Comparison of ENCODE assay signal across 26 mouse cellular contexts in the genomic region with DNA sequence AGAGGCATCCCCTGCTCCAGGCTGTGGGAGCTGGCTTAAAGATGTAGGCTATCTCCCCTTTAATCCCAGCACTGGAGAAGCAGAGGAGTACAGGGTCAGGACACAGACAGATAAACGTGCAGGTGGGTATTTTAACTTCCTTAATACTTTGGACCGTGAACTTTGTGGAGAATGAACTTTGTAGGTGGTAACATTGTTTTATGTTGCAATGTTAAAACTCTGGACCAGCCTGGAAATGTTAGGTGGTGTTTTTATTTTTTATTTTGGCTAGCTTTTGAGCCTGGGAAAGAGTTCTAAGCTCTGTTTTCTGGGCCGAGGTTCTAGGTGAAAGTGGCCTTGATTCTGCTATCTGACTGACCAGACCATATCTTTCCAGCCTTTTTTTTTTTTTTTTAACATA. TPM values are rescaled to one million over a fixed set of nuclear protein-coding genes. Genes with fewer than 3 reads are reported as not detected.
DNase-seq lines count a peak whose midpoint lies in the region; ATAC-seq and TF ChIP-seq lines count a peak whose summit lies in the region.
"Had no signal": no experiment of that assay in that cellular context is flagged by ENCODE, and none has a peak within 500 bp of the region (broad histone marks: within the 10 kb centered on the region; RNA-seq: fewer than 3 reads in every experiment).

No protein-coding gene starts in this region.

- no peaks in the 10 kb centered on the region for H3K27me3 ChIP-seq in hindbrain, embryonic 14.5 days (ENCODE audit: control insufficient read depth, insufficient read depth, low read length)
- H3K27me3 ChIP-seq in hindbrain, postnatal 0 days (ENCODE audit: insufficient read depth, low read length) = no peaks in the 10 kb centered on the region
- no peaks in the 10 kb centered on the region for H3K27me3 ChIP-seq in CH12.LX (replicated peaks)
- H3K27me3 ChIP-seq in liver, embryonic 14.5 days (ENCODE audit: control insufficient read depth, insufficient read depth, low read length) = no peaks in the 10 kb centered on the region
- H3K27me3 ChIP-seq: forebrain, embryonic 13.5 days; heart, embryonic 15.5 days; Patski had no signal

- H3K27ac ChIP-seq in hindbrain, embryonic 14.5 days = no peak overlapping the region
- H3K27ac ChIP-seq in hindbrain, postnatal 0 days = no peak overlapping the region
- H3K27ac ChIP-seq in CH12.LX (ENCODE audit: insufficient read depth, low read depth) = no peak overlapping the region
- no peak overlapping the region for H3K27ac ChIP-seq in liver, embryonic 14.5 days
- H3K27ac ChIP-seq: forebrain, embryonic 13.5 days; heart, embryonic 15.5 days; hindbrain, embryonic 10.5 days; left cerebral cortex, adult 2 months; limb, embryonic 10.5 days had no signal

- 0 out of 2 replicates have a peak overlapping the region, but pooled peaks have one; percentile 84 for H3K4me2 ChIP-seq in hindbrain, embryonic 14.5 days (replicated peaks)
- H3K4me2 ChIP-seq in hindbrain, postnatal 0 days (ENCODE audit: low read depth, low read length) = no peak overlapping the region
- peak overlapping the region; percentile 59 for H3K4me2 ChIP-seq in CH12.LX (ENCODE audit: insufficient read depth, low read depth, poor library complexity, severe bottlenecking)
- H3K4me2 ChIP-seq in liver, embryonic 14.5 days (ENCODE audit: low read depth) = peak overlapping the region; percentile 97

- H3K9me3 ChIP-seq in hindbrain, embryonic 14.5 days (ENCODE audit: control insufficient read depth, low read length) = no peaks in the 10 kb centered on the region
- no peaks in the 10 kb centered on the region for H3K9me3 ChIP-seq in hindbrain, postnatal 0 days (ENCODE audit: low read length)
- no peaks in the 10 kb centered on the region for H3K9me3 ChIP-seq in CH12.LX (replicated peaks; ENCODE audit: low read length)
- no peaks in the 10 kb centered on the region for H3K9me3 ChIP-seq in liver, embryonic 14.5 days (ENCODE audit: control insufficient read depth, low read length)
- H3K9me3 ChIP-seq: forebrain, embryonic 13.5 days; heart, embryonic 15.5 days; hindbrain, embryonic 10.5 days; limb, embryonic 10.5 days had no signal

- DNase-seq in hindbrain, embryonic 14.5 days (ENCODE audit: low spot score) = no peak
- no peak for DNase-seq in hindbrain, postnatal 0 days (ENCODE audit: low spot score)
- no peak for DNase-seq in CH12.LX (ENCODE audit: extremely low read depth)
- DNase-seq in adipocyte (ENCODE audit: low spot score) = peak; percentile 22
- DNase-seq in liver, embryonic 14.5 days (ENCODE audit: low read depth in 3 of 3, low spot score in 3 of 3) = no peak
- no peak for DNase-seq in layer of hippocampus, postnatal 10 days (ENCODE audit: low spot score in 2 of 2)
- no peak for DNase-seq in yolk sac, embryonic 10.5 days (ENCODE audit: low spot score)
- DNase-seq: adrenal gland, postnatal 14 days; kidney, adult 9 months; kidney, postnatal 25 days; lung, adult 2 months; thymus, adult 18-20 months had no signal

- in situ Hi-C loops in CH12.LX (cut with MboI; ENCODE audit: low pct_ligation_motif_present, low pct_unique_long_range_greater_than_20kb, low sequenced_read_pairs) = no loop called here

- TF ChIP-seq RAD21 in CH12.LX (IDR thresholded peaks at IDR 0.05; ENCODE audit: low read depth, low read length) = no peak

- no peak for TF ChIP-seq POLR2A in CH12.LX (IDR thresholded peaks at IDR 0.05; ENCODE audit: low read depth, low read length)

- H3K36me3 ChIP-seq in hindbrain, embryonic 14.5 days (replicated peaks; ENCODE audit: control insufficient read depth, insufficient read depth) = peaks cover 18% of the 10 kb centered on the region
- H3K36me3 ChIP-seq in hindbrain, postnatal 0 days (ENCODE audit: insufficient read depth, low read length) = peaks cover 15% of the 10 kb centered on the region
- H3K36me3 ChIP-seq in CH12.LX (replicated peaks in 1 of 2; ENCODE audit: control insufficient read depth in 1 of 2, insufficient read depth in 1 of 2, low read length in 1 of 2) = peaks cover 13 to 20% of the 10 kb centered on the region in 2 experiments
- H3K36me3 ChIP-seq in liver, embryonic 14.5 days (replicated peaks; ENCODE audit: control insufficient read depth, insufficient read depth, low read depth) = no peaks in the 10 kb centered on the region; the same call in 1 of the 2 replicates

- H3K9ac ChIP-seq in hindbrain, embryonic 14.5 days = no peak overlapping the region
- H3K9ac ChIP-seq in hindbrain, postnatal 0 days (replicated peaks; ENCODE audit: low read length) = no peak overlapping the region
- H3K9ac ChIP-seq in CH12.LX (ENCODE audit: insufficient read depth, low read depth) = peak overlapping the region; percentile 37
- H3K9ac ChIP-seq in liver, embryonic 14.5 days (replicated peaks) = no peak overlapping the region; the same call in 1 of the 2 replicates
- H3K9ac ChIP-seq: forebrain, embryonic 13.5 days; heart, embryonic 15.5 days had no signal

- dilution Hi-C loops in CH12.LX (cut with MboI; ENCODE audit: extremely low pct_ligation_motif_present, extremely low pct_unique_long_range_greater_than_20kb, low sequenced_read_pairs) = no loop called here

- H3K79me2 ChIP-seq in CH12.LX (replicated peaks; ENCODE audit: control insufficient read depth, extremely low read depth, insufficient read depth, poor library complexity, severe bottlenecking) = peaks cover 12% of the 10 kb centered on the region

- TF ChIP-seq CTCF in hindbrain, postnatal 0 days (IDR thresholded peaks at IDR 0.05; ENCODE audit: low read depth) = no peak
- no peak for TF ChIP-seq CTCF in CH12.LX (conservative IDR thresholded peaks at IDR 0.05 in 1 of 2, IDR thresholded peaks at IDR 0.05 in 1 of 2; ENCODE audit: low read depth in 2 of 2, low read length in 2 of 2)
- no peak for TF ChIP-seq CTCF in liver, embryonic 14.5 days (IDR thresholded peaks at IDR 0.05; ENCODE audit: low read depth)

- 95% methylated on average over 3 of the region's 3 CpGs for WGBS in hindbrain, embryonic 14.5 days
- 90% methylated on average over 3 of the region's 3 CpGs for WGBS in hindbrain, postnatal 0 days
- WGBS in liver, embryonic 14.5 days (ENCODE audit: insufficient replicate concordance) = 57% methylated on average over 3 of the region's 3 CpGs

- H3K4me3 ChIP-seq in hindbrain, embryonic 14.5 days (replicated peaks; ENCODE audit: low read length) = no peak overlapping the region
- H3K4me3 ChIP-seq in hindbrain, postnatal 0 days (ENCODE audit: low read length) = no peak overlapping the region
- H3K4me3 ChIP-seq in CH12.LX (replicated peaks in 1 of 3; ENCODE audit: low read depth in 2 of 3, low read length in 2 of 3, poor library complexity in 1 of 3) = peak overlapping the region in 1 of 3 experiments; percentile 35
- no peak overlapping the region for H3K4me3 ChIP-seq in liver, embryonic 14.5 days (ENCODE audit: insufficient read depth in 1 of 2, low read depth in 2 of 2, low read length in 2 of 2)
- H3K4me3 ChIP-seq: forebrain, embryonic 13.5 days; heart, embryonic 15.5 days; hindbrain, embryonic 10.5 days; left cerebral cortex, adult 2 months; limb, embryonic 10.5 days; megakaryocyte, embryonic 14.5 days had no signal

- H3K4me1 ChIP-seq in hindbrain, embryonic 14.5 days (replicated peaks; ENCODE audit: control insufficient read depth, insufficient read depth, low read length) = peaks cover 9% of the 10 kb centered on the region
- H3K4me1 ChIP-seq in hindbrain, postnatal 0 days (ENCODE audit: insufficient read depth, low read length) = peaks cover 8% of the 10 kb centered on the region; the same call in 1 of the 2 replicates
- H3K4me1 ChIP-seq in CH12.LX (ENCODE audit: control insufficient read depth in 1 of 2, insufficient read depth in 2 of 2) = peaks cover 0 to 14% of the 10 kb centered on the region in 2 experiments; a peak in 2 of 4 replicates
- H3K4me1 ChIP-seq in liver, embryonic 14.5 days (replicated peaks; ENCODE audit: control insufficient read depth in 2 of 2, insufficient read depth in 2 of 2, low read length in 1 of 2) = peaks cover 3 to 12% of the 10 kb centered on the region in 2 experiments; a peak in 3 of 4 replicates

- no peak for TF ChIP-seq EP300 in CH12.LX (IDR thresholded peaks at IDR 0.05; ENCODE audit: low read length)
- no peak for TF ChIP-seq EP300 in liver, embryonic 14.5 days (IDR thresholded peaks at IDR 0.05; ENCODE audit: low read depth)

- ATAC-seq in hindbrain, embryonic 14.5 days (ENCODE audit: low FRiP score) = no peak
- ATAC-seq in hindbrain, postnatal 0 days = no peak
- no peak for ATAC-seq in liver, embryonic 14.5 days (ENCODE audit: insufficient read depth)
- ATAC-seq: forebrain, embryonic 13.5 days; inflammation-experienced regulatory T-cells, adult 6 months; Patski had no signal

RNA-seq across cellular contexts. Expression of a gene that starts 1.6 kb away (rescaled TPM):
- 71.2 and 76.3 TPM in 2 replicates for polyA plus RNA-seq in hindbrain, embryonic 14.5 days (2014; fragmentation: Nextera tagmentation; extraction: Ambion mirVana)
- 57.6 and 65.4 TPM in 2 replicates for total RNA-seq in hindbrain, postnatal 0 days (2014; rRNA removed)
- polyA plus RNA-seq in hindbrain, postnatal 0 days (2015; fragmentation: Nextera tagmentation; extraction: Ambion mirVana) = 105 and 109 TPM in 2 replicates
- total RNA-seq in CH12.LX (2012; rRNA removed) (24.0 and 26.4 TPM in 2 replicates), CH12.LX (2014; rRNA removed) (21.1 and 25.9 TPM in 2 replicates)
- polyA plus RNA-seq in CH12.LX (2012; ENCODE audit: insufficient read length, low read depth) = 25.0 and 31.8 TPM in 2 replicates
- polyA plus RNA-seq in liver, embryonic 14.5 days (2012; rRNA removed) = 13.7 and 19.3 TPM in 2 replicates
- 18.3 and 20.5 TPM in 2 replicates for polyA plus RNA-seq in liver, embryonic 14.5 days (2014; fragmentation: Nextera tagmentation; extraction: Ambion mirVana)
- 10 to 100 TPM; 51.1 to 59.8 TPM for total RNA-seq in layer of hippocampus, postnatal 10 days (2021)

RNA-seq across cellular contexts. Expression of a gene that starts 1.8 kb away (rescaled TPM):
- not detected in 2 replicates for polyA plus RNA-seq in hindbrain, embryonic 14.5 days (2014; fragmentation: Nextera tagmentation; extraction: Ambion mirVana)
- 1.6 and 1.8 TPM in 2 replicates for total RNA-seq in hindbrain, postnatal 0 days (2014; rRNA removed)
- polyA plus RNA-seq in hindbrain, postnatal 0 days (2015; fragmentation: Nextera tagmentation; extraction: Ambion mirVana) = not detected in 2 replicates
- total RNA-seq in CH12.LX (2012; rRNA removed) (0.13 and 0.34 TPM in 2 replicates), CH12.LX (2014; rRNA removed) (0.15 TPM in 1 of 2 replicates, not detected in the other)
- 1.9 TPM in 1 of 2 replicates, not detected in the other for polyA plus RNA-seq in CH12.LX (2012; ENCODE audit: insufficient read length, low read depth)
- 0.19 and 0.58 TPM in 2 replicates for polyA plus RNA-seq in liver, embryonic 14.5 days (2012; rRNA removed)
- polyA plus RNA-seq in liver, embryonic 14.5 days (2014; fragmentation: Nextera tagmentation; extraction: Ambion mirVana) = 0.14 and 0.34 TPM in 2 replicates
- not detected for total RNA-seq in layer of hippocampus, postnatal 10 days (2021)
- total RNA-seq: layer of hippocampus, adult 8-10 months; left cerebral cortex, adult 2 months had no signal
- polyA plus RNA-seq: forebrain, embryonic 13.5 days; hindbrain, embryonic 10.5 days; limb, embryonic 10.5 days; lung, adult 2 months; Patski had no signal

RNA-seq across cellular contexts. Expression of a gene that starts 1.9 kb away (rescaled TPM):
- polyA plus RNA-seq in hindbrain, embryonic 14.5 days (2014; fragmentation: Nextera tagmentation; extraction: Ambion mirVana) = 2.7 and 3.2 TPM in 2 replicates
- total RNA-seq in hindbrain, postnatal 0 days (2014; rRNA removed) = 0.65 and 1.3 TPM in 2 replicates
- 2.8 and 3.3 TPM in 2 replicates for polyA plus RNA-seq in hindbrain, postnatal 0 days (2015; fragmentation: Nextera tagmentation; extraction: Ambion mirVana)
- total RNA-seq in CH12.LX (2012; rRNA removed) (3.6 and 6.3 TPM in 2 replicates), CH12.LX (2014; rRNA removed) (0.35 and 0.36 TPM in 2 replicates)
- polyA plus RNA-seq in CH12.LX (2012; ENCODE audit: insufficient read length, low read depth) = 0.44 and 1.1 TPM in 2 replicates
- polyA plus RNA-seq in liver, embryonic 14.5 days (2012; rRNA removed) = 0.57 and 0.89 TPM in 2 replicates
- 0.56 and 0.69 TPM in 2 replicates for polyA plus RNA-seq in liver, embryonic 14.5 days (2014; fragmentation: Nextera tagmentation; extraction: Ambion mirVana)
- 1 to 10 TPM; 2.0 to 2.4 TPM for total RNA-seq in layer of hippocampus, postnatal 10 days (2021)

RNA-seq across cellular contexts. Expression of a gene that starts 5.6 kb away (rescaled TPM):
- 1.2 TPM in 2 replicates for polyA plus RNA-seq in hindbrain, embryonic 14.5 days (2014; fragmentation: Nextera tagmentation; extraction: Ambion mirVana)
- 3.4 and 4.7 TPM in 2 replicates for total RNA-seq in hindbrain, postnatal 0 days (2014; rRNA removed)
- polyA plus RNA-seq in hindbrain, postnatal 0 days (2015; fragmentation: Nextera tagmentation; extraction: Ambion mirVana) = 1.6 and 2.4 TPM in 2 replicates
- total RNA-seq in CH12.LX (2012; rRNA removed) = 1.6 and 2.1 TPM in 2 replicates
- 1.2 and 1.5 TPM in 2 replicates for total RNA-seq in CH12.LX (2014; rRNA removed)
- 0.44 and 2.1 TPM in 2 replicates for polyA plus RNA-seq in CH12.LX (2012; ENCODE audit: insufficient read length, low read depth)
- polyA plus RNA-seq in liver, embryonic 14.5 days (2012; rRNA removed) = 1.5 and 1.9 TPM in 2 replicates
- polyA plus RNA-seq in liver, embryonic 14.5 days (2014; fragmentation: Nextera tagmentation; extraction: Ambion mirVana) = 2.1 and 2.2 TPM in 2 replicates
- 1 to 10 TPM; 3.9 to 4.5 TPM for total RNA-seq in layer of hippocampus, postnatal 10 days (2021)
- polyA plus RNA-seq: neural tube, embryonic 11.5 days had no signal

RNA-seq across cellular contexts. Expression of a gene that starts 21.0 kb away (rescaled TPM):
- not detected in 2 replicates for polyA plus RNA-seq in hindbrain, embryonic 14.5 days (2014; fragmentation: Nextera tagmentation; extraction: Ambion mirVana)
- total RNA-seq in hindbrain, postnatal 0 days (2014; rRNA removed) = not detected in 2 replicates
- polyA plus RNA-seq in hindbrain, postnatal 0 days (2015; fragmentation: Nextera tagmentation; extraction: Ambion mirVana) = not detected in 2 replicates
- total RNA-seq in CH12.LX (2012; rRNA removed) (not detected in 2 replicates), CH12.LX (2014; rRNA removed) (not detected in 2 replicates)
- not detected in 2 replicates for polyA plus RNA-seq in CH12.LX (2012; ENCODE audit: insufficient read length, low read depth)
- polyA plus RNA-seq in liver, embryonic 14.5 days (2012; rRNA removed) = not detected in 2 replicates
- not detected in 2 replicates for polyA plus RNA-seq in liver, embryonic 14.5 days (2014; fragmentation: Nextera tagmentation; extraction: Ambion mirVana)
- total RNA-seq in layer of hippocampus, postnatal 10 days (2021) = not detected
- total RNA-seq: adrenal gland, postnatal 14 days; gastrocnemius, adult 8-10 months; granulocyte monocyte progenitor cell, adult 5-6 weeks; layer of hippocampus, adult 8-10 months; left cerebral cortex, adult 2 months had no signal
- polyA plus RNA-seq: C2C12; cerebellum, adult 2 months; forebrain, embryonic 13.5 days; heart, embryonic 15.5 days; hindbrain, embryonic 10.5 days; inflammation-experienced regulatory T-cells, adult 6 months; limb, embryonic 10.5 days; lung, adult 2 months; neural tube, embryonic 11.5 days; Patski had no signal
